Mouse (Mus musculus): ENCODE data around the gene Prkaa2. TPM values are rescaled to one million over a fixed set of nuclear protein-coding genes. Genes with fewer than 3 reads are reported as not detected.

Gene Prkaa2
- polyA plus RNA-seq, 1 experiment, result 0.20 TPM

- Histone ChIP-seq H3K4me3 (ENCODE audit: insufficient read depth, poor library complexity, severe bottlenecking) (no peak overlapping the region), H3K27me3 (ENCODE audit: control insufficient read depth, insufficient read depth, insufficient read length) (peaks cover 5% of the 10 kb centered on the region), H3K79me2 (ENCODE audit: control insufficient read depth, insufficient read depth) (no peaks in the 10 kb centered on the region), H3K36me3 (ENCODE audit: control insufficient read depth, insufficient read depth) (no peaks in the 10 kb centered on the region), H3K79me3 (ENCODE audit: low read depth) (no peaks in the 10 kb centered on the region), H3ac (ENCODE audit: control insufficient read depth, insufficient read length, low read depth) (no peak overlapping the region)
- no peak for TF ChIP-seq USF1 (IDR thresholded peaks at IDR 0.05; ENCODE audit: low read depth)
- TF ChIP-seq MYOD1 (IDR thresholded peaks at IDR 0.05; ENCODE audit: control insufficient read depth, insufficient read length, low read depth), result no peak
- no peak for TF ChIP-seq CEBPB (IDR thresholded peaks at IDR 0.05; ENCODE audit: low read depth)
- no peak for TF ChIP-seq CTCF (IDR thresholded peaks at IDR 0.05; ENCODE audit: control insufficient read depth, insufficient read depth, insufficient read length)
- no peak for TF ChIP-seq FOSL1 (IDR thresholded peaks at IDR 0.05; ENCODE audit: insufficient read depth, low read length, poor library complexity, severe bottlenecking)
- no peak for TF ChIP-seq MYOG (IDR thresholded peaks at IDR 0.05; ENCODE audit: control insufficient read depth, extremely low read depth, insufficient read length)
- no peak for TF ChIP-seq MAX (IDR thresholded peaks at IDR 0.05)
These were observed 22.1 kb upstream of the Prkaa2 start for GRCm38 (mm10) chr4:105131756-105132314.

- Histone ChIP-seq H3K4me3 (ENCODE audit: insufficient read depth, poor library complexity, severe bottlenecking) (no peak overlapping the region), H3ac (ENCODE audit: control insufficient read depth, insufficient read length, low read depth) (no peak overlapping the region), H3K36me3 (ENCODE audit: control insufficient read depth, insufficient read depth) (no peaks in the 10 kb centered on the region), H3K27me3 (ENCODE audit: control insufficient read depth, insufficient read depth, insufficient read length) (peaks cover 5% of the 10 kb centered on the region), H3K79me3 (ENCODE audit: low read depth) (no peaks in the 10 kb centered on the region), H3K79me2 (ENCODE audit: control insufficient read depth, insufficient read depth) (no peaks in the 10 kb centered on the region)
- TF ChIP-seq FOSL1 (IDR thresholded peaks at IDR 0.05; ENCODE audit: insufficient read depth, low read length, poor library complexity, severe bottlenecking), result no peak
- TF ChIP-seq MYOD1 (IDR thresholded peaks at IDR 0.05; ENCODE audit: control insufficient read depth, insufficient read length, low read depth), result no peak
- no peak for TF ChIP-seq USF1 (IDR thresholded peaks at IDR 0.05; ENCODE audit: low read depth)
- TF ChIP-seq CEBPB (IDR thresholded peaks at IDR 0.05; ENCODE audit: low read depth), result no peak
- TF ChIP-seq MYOG (IDR thresholded peaks at IDR 0.05; ENCODE audit: control insufficient read depth, extremely low read depth, insufficient read length), result no peak
- no peak for TF ChIP-seq MAX (IDR thresholded peaks at IDR 0.05)
- no peak for TF ChIP-seq CTCF (IDR thresholded peaks at IDR 0.05; ENCODE audit: control insufficient read depth, insufficient read depth, insufficient read length)
These were observed 19.5 kb upstream of the Prkaa2 start for GRCm38 (mm10) chr4:105129212-105129611.

GRCm38 (mm10) chr4:105122429-105122828 lies 12.7 kb upstream of the Prkaa2 start:
- TF ChIP-seq CEBPB (IDR thresholded peaks at IDR 0.05; ENCODE audit: low read depth) (no peak), MAX (IDR thresholded peaks at IDR 0.05) (no peak), MYOG (IDR thresholded peaks at IDR 0.05; ENCODE audit: control insufficient read depth, extremely low read depth, insufficient read length) (no peak), FOSL1 (IDR thresholded peaks at IDR 0.05; ENCODE audit: insufficient read depth, low read length, poor library complexity, severe bottlenecking) (no peak), MYOD1 (IDR thresholded peaks at IDR 0.05; ENCODE audit: control insufficient read depth, insufficient read length, low read depth) (no peak), CTCF (IDR thresholded peaks at IDR 0.05; ENCODE audit: control insufficient read depth, insufficient read depth, insufficient read length) (no peak), USF1 (IDR thresholded peaks at IDR 0.05; ENCODE audit: low read depth) (no peak)
- Histone ChIP-seq H3K27me3 (ENCODE audit: control insufficient read depth, insufficient read depth, insufficient read length) (no peaks in the 10 kb centered on the region), H3K79me3 (ENCODE audit: low read depth) (no peaks in the 10 kb centered on the region), H3ac (ENCODE audit: control insufficient read depth, insufficient read length, low read depth) (no peak overlapping the region), H3K79me2 (ENCODE audit: control insufficient read depth, insufficient read depth) (no peaks in the 10 kb centered on the region), H3K36me3 (ENCODE audit: control insufficient read depth, insufficient read depth) (no peaks in the 10 kb centered on the region), H3K4me3 (ENCODE audit: insufficient read depth, poor library complexity, severe bottlenecking) (no peak overlapping the region)

- H3K36me3 ChIP-seq (ENCODE audit: control insufficient read depth, insufficient read depth), result no peaks in the 10 kb centered on the region
- no peaks in the 10 kb centered on the region for H3K79me2 ChIP-seq (ENCODE audit: control insufficient read depth, insufficient read depth)
- no peak for TF ChIP-seq FOSL1 (IDR thresholded peaks at IDR 0.05; ENCODE audit: insufficient read depth, low read length, poor library complexity, severe bottlenecking)
- TF ChIP-seq USF1 (IDR thresholded peaks at IDR 0.05; ENCODE audit: low read depth), result no peak
- no peak for TF ChIP-seq MYOD1 (IDR thresholded peaks at IDR 0.05; ENCODE audit: control insufficient read depth, insufficient read length, low read depth)
- no peak for TF ChIP-seq MAX (IDR thresholded peaks at IDR 0.05)
- TF ChIP-seq CEBPB (IDR thresholded peaks at IDR 0.05; ENCODE audit: low read depth), result no peak
- TF ChIP-seq MYOG (IDR thresholded peaks at IDR 0.05; ENCODE audit: control insufficient read depth, extremely low read depth, insufficient read length), result no peak
- H3K27me3 ChIP-seq (ENCODE audit: control insufficient read depth, insufficient read depth, insufficient read length), result no peaks in the 10 kb centered on the region
- no peak overlapping the region for H3K4me3 ChIP-seq (ENCODE audit: insufficient read depth, poor library complexity, severe bottlenecking)
- no peaks in the 10 kb centered on the region for H3K79me3 ChIP-seq (ENCODE audit: low read depth)
- no peak overlapping the region for H3ac ChIP-seq (ENCODE audit: control insufficient read depth, insufficient read length, low read depth)
These were observed 11.4 kb upstream of the Prkaa2 start for GRCm38 (mm10) chr4:105121081-105121480.

GRCm38 (mm10) chr4:105113468-105113867 lies 3.8 kb upstream of the Prkaa2 start:
- Histone ChIP-seq H3ac (ENCODE audit: control insufficient read depth, insufficient read length, low read depth) (no peak overlapping the region), H3K4me3 (ENCODE audit: insufficient read depth, poor library complexity, severe bottlenecking) (no peak overlapping the region), H3K79me2 (ENCODE audit: control insufficient read depth, insufficient read depth) (no peaks in the 10 kb centered on the region), H3K36me3 (ENCODE audit: control insufficient read depth, insufficient read depth) (no peaks in the 10 kb centered on the region), H3K79me3 (ENCODE audit: low read depth) (no peaks in the 10 kb centered on the region), H3K27me3 (ENCODE audit: control insufficient read depth, insufficient read depth, insufficient read length) (no peaks in the 10 kb centered on the region)
- TF ChIP-seq FOSL1 (IDR thresholded peaks at IDR 0.05; ENCODE audit: insufficient read depth, low read length, poor library complexity, severe bottlenecking), result no peak
- TF ChIP-seq MYOD1 (IDR thresholded peaks at IDR 0.05; ENCODE audit: control insufficient read depth, insufficient read length, low read depth), result no peak
- TF ChIP-seq MYOG (IDR thresholded peaks at IDR 0.05; ENCODE audit: control insufficient read depth, extremely low read depth, insufficient read length), result no peak
- TF ChIP-seq CTCF (IDR thresholded peaks at IDR 0.05; ENCODE audit: control insufficient read depth, insufficient read depth, insufficient read length), result no peak
- TF ChIP-seq MAX (IDR thresholded peaks at IDR 0.05), result no peak
- TF ChIP-seq CEBPB (IDR thresholded peaks at IDR 0.05; ENCODE audit: low read depth), result no peak
- TF ChIP-seq USF1 (IDR thresholded peaks at IDR 0.05; ENCODE audit: low read depth), result no peak

Data from C2C12 (cell line).